Mouse (Mus musculus) adrenal gland, postnatal 4 days (tissue): ENCODE data around the gene Parva. TPM values are rescaled to one million over a fixed set of nuclear protein-coding genes. Genes with fewer than 3 reads are reported as not detected.

Source experiments
- DNase-seq, 2 experiments: peaks; one replicate each; pipeline ENCODE4 v3.0.0; 2021 to 2022; ENCODE audit warnings: low spot score in 2 of 2, mixed read lengths in 2 of 2
- total RNA-seq, 2 experiments: library from RNA; stranded (reverse); gene quantifications; 2 replicates each; pipeline ENCODE4 v1.2.3; 2021

Parva gene
- total RNA-seq, 2 experiments from 2014 or later = 106 to 136 TPM

GRCm38 (mm10) chr7:112511309-112511708 is 84.0 kb downstream of the Parva start:
- no peak for DNase-seq

DNA sequence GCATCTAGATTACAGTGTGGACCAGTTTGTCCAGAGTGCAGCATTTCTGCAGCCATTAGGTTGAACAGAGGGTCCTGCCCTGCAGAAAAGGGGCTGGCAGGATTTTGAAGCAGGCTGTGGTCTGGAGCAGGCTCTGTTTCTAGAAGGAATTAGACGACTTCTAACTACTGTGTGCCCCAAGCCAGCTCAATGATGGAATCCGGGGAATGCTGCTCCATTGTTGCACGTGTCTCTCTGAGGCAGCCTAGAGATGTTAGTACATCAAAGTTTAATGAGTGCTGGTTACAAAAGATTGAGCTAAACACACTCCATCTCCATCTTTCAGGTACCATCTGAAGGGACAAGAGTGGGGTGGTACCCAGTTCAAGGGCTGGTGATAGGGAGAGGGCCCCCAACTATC is 85.0 kb downstream of the Parva start:
- DNase-seq = no peak

DNA sequence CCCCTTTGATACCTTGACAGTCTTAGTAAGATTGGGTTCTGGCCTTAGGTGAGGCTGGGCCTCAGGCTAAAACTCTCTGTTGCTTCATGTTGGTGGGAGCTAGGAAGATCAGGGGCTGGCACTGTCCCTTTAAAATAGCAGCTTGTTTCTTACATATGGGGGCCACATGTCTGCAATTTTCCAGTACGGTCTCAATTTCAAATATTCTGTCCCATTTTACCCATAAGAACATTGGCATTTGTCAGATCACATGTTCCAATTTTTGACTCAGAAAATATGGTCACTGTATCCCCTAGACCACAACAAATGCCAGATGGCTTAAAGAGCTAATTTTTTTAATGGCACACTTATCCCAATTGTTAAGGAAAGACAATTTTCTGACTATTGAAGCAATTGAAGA is 85.6 kb downstream of the Parva start:
- no peak for DNase-seq

DNA sequence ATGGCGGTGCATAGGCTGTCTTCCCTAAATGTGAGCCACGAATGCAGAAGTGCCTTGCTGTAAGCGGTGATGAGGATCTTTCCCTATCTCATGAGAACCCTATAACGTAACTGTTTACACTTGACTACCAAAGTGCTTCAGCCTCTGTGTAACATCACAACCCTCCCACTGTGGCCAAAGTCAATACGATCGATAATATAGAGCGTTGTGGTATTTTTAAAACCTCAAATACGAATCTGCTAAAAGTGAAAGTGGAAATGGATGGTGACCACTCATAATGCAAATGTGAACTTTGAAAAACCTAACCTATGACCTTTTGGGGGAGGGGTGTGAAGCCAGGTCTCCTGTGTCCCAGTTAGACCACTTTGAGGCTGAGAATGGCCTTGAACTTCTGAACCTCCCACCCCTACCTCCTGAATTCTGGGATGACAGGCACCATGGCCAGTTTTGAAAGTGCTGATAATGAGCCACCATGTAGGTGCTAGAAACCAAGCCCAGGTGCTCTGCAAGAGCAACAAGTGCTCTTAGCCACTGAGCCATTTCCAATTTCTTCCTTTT is 87.4 kb downstream of the Parva start:
- no peak for DNase-seq

DNA sequence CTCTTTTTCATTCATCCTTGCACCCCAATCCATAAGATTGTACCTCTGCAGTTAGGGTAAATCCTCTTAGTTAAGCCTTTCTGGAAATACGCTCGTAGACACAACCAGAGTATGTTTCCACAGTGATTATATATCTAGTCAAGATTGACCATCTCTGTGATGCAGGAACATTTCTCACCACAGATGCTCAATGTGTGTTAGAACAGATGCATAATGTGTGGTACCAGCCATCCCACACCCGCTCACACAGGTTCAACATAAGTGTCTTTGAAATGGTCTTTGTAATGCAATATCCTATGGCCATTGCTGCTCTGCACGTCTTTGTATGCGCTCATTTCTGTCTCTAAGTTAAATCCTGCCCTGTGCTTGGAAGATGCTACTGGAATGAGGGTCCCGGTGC is 98.2 kb downstream of the Parva start:
- DNase-seq = no peak

DNA sequence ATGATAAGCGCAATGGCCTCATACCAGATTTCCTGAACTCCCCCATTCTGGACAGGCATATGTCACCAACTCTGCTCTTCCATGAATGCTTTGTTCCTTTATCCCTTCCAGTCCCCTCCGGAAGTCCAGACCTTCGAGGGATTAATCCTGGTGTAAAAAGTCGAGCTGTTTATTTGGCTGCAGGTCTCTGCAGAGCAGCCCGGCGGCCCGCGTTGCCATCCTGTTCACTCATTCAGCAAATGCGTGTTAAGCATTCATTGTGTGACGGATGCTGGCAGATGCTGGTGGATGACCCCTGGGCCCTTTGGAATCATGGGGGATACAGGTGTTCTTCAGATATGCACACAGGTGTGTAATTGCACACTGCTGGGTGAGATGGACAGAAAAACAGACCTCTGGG is 98.9 kb downstream of the Parva start:
- no peak for DNase-seq

GRCm38 (mm10) chr7:112527230-112527629 is 99.9 kb downstream of the Parva start:
- no peak for DNase-seq

- no peak for DNase-seq
Measured at GRCm38 (mm10) chr7:112528059-112528458, 100.8 kb downstream of the Parva start.

DNA sequence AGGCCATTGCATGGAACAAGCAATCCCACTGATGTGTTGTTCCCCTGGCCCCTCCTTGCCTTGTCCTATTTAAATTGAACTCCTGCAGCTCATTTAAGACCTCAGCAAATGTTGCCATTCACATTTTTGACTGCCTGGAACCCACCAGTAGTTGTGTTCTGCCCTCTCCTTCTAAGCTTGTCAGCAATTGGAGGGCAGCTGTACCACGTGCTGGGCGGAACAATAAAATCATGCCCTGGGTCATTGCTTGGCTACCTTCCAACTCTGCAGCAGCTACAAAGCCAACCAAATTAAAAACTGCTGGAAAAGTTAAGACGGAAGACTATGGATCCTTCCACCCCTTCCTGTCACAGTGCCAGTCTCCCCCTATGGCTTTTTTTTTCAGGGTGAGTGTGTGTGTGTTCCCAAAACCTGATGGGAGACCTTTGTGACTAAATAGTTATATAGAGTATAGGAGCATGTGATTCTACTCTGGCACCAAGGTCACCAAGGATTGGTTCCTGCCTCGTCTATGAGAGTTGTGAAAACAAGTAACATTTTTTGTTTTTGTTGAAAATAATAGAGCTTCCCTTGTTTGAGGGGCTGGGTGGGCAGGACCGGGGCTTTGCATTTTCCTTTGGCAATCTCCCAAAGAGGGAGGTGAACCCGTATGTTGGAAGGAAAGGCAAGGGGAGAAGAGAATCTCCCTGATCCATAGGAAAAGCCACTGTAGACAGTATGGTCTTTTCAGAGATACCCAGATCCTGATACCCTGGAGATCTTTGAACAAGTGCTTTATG is 101.5 kb downstream of the Parva start:
- DNase-seq = no peak

GRCm38 (mm10) chr7:112530924-112531323 is 103.6 kb downstream of the Parva start:
- DNase-seq = no peak

DNA sequence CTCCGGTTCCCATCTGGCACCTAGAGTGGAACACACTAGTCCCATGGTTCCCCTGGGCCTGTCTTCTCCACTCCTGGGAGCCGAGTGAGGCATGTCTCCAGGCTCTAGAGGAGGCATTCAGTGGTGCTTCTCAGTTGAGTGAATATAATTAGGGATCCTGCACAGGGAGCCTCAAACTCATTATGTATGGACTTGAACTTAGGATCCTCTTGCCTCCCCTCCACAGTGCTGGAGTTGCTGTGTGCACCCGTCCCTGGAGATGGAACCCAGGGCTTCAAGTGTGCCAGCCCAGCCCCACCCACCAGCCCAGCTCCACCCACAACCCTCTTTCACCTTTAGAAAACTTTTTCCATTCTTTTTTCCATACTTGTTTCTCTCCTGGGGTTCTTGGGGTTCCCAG is 106.8 kb downstream of the Parva start:
- DNase-seq = no peak

- no peak for DNase-seq
Measured at GRCm38 (mm10) chr7:112535408-112535921, 108.2 kb downstream of the Parva start.

GRCm38 (mm10) chr7:112549136-112549535 is 121.8 kb downstream of the Parva start:
- no peak for DNase-seq

DNA sequence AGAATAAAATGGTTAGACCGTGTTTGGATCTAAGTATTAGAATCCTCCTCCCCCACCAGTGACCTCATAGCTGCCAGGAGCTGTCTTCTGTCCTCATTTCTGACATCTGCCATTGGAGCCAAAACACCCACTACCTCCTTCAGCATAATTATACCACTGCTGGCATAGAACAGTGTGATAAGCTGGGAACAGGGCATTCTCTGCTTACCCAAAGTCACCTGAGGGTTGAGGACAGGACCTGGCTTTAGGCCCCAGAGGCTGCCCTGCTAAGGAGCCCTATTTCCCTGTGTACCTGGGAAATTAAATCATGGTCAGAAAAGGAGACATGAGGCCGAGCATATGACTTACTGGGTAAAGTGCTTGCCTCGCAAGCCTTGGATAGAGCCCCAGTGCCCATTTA is 134.2 kb downstream of the Parva start:
- DNase-seq = no peak

DNA sequence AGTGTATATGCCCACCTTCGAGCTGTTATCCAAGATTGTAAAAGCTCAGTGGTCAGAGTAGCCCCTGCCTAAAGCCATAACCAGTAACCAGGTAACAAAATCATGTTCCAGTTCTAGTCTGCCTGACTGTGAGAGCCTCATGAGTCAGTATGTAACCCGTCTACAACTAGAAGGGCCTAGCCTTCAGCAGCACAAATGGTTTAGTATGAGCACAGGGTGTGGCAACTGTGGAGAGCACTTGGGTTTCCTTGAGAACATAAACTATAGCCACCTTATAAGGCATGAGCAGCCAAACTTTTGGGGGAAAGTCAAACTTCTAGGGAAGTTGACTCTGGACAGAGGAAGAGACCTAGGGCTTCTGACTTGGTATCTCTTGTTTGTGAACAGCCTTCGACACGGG is 139.7 kb downstream of the Parva start:
- DNase-seq = no peak

DNA sequence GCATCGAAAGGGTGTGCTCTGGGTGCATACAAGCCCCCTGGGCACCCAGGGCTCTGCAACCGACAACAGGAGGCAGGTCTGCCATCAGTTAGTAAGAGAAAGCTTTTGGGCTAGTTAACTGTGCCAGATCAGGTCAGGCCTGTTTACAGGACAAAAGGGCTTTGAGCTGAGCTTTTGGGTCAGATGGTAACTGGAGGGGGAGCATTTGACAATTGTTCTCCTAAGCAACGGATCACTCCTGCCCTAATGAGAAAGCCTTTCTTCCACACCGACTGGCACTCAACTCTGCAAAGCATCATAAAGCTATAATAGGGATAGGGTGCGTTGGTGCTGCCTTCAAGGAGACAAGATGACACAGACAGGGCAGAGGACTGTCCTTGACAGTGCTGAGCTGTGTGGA is 141.7 kb downstream of the Parva start:
- no peak for DNase-seq

GRCm38 (mm10) chr7:112581621-112582020 is 154.3 kb downstream of the Parva start:
- no peak for DNase-seq

- DNase-seq = no peak
Measured at GRCm38 (mm10) chr7:112582882-112583405, 155.6 kb downstream of the Parva start.

- DNase-seq = no peak
Measured at GRCm38 (mm10) chr7:112587449-112587848, 160.1 kb downstream of the Parva start.

DNA sequence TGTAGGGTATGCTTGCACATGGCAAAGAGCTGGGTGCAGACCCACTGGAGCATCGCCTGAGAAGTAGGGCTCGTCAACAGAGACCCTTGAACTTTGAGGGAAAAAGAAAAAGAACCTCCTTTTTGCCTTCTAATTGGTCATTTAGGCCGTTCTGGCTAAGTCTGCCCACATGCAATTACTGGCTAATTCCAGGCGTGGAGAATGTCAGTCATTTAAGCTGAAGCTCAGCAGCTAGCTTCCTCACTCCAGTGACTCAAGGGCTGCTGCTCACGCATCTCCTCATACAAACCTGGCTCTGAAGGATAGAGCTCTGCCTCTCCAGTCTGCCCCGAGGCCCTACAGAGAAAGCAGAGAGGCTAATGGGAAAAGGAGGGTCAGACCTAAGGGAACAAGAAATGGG is 162.2 kb downstream of the Parva start:
- no peak for DNase-seq

DNA sequence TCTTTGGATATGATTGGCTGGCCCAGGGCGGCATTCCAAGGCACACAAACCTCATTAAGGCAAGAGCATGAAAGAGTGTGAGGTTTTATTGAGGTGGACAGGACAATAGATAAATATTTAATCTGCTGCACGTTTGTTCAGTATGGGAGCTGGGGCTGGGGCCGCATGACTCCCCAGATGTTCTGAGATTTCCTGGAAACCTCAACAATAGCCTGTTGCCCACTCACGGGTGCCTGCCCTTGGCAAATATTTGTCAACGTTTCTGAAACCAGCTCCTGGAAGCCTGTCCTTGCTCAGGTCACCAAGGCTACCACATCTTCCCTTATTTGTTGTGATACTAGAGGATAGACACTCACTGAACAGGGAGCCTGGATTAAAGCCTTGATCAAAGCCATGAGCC is 166.3 kb downstream of the Parva start:
- DNase-seq = no peak

- no peak for DNase-seq
Measured at GRCm38 (mm10) chr7:112595226-112595850, 168.0 kb downstream of the Parva start.
